Mouse (Mus musculus) thymus, adult 2 months (tissue): Measurements from ENCODE around the gene Hoxd4. TPM values are rescaled to one million over a fixed set of nuclear protein-coding genes. Genes with fewer than 3 reads are reported as not detected.

Experiments
- DNase-seq: peaks from one replicate; pipeline ENCODE4 v3.0.0; 2021
- H3K27ac ChIP-seq: fragments of 200-500 bp; 2 replicates; pipeline ENCODE4 v1.5.1; 2012; ENCODE audit warnings: low read length, control low read depth; ENCODE audit not compliant: control insufficient read depth, insufficient read depth
- H3K27me3 ChIP-seq: fragments of 200-500 bp; 2 replicates; pipeline ENCODE4 v1.6.1; 2012; ENCODE audit warnings: mild to moderate bottlenecking, low read length, moderate library complexity, mixed read lengths; ENCODE audit not compliant: control insufficient read depth, insufficient read depth
- H3K36me3 ChIP-seq: fragments of 200-500 bp; 2 replicates; pipeline ENCODE4 v1.6.1; 2012; ENCODE audit warnings: mild to moderate bottlenecking, low read length, moderate library complexity; ENCODE audit not compliant: control insufficient read depth, insufficient read depth
- H3K4me1 ChIP-seq: fragments of 200-500 bp; replicated peaks from 2 replicates; pipeline ENCODE4 v1.6.1; 2012; ENCODE audit warnings: low read length; ENCODE audit not compliant: control insufficient read depth, insufficient read depth
- H3K4me3 ChIP-seq: fragments of 200-500 bp; 2 replicates; pipeline ENCODE4 v1.5.1; 2012; ENCODE audit warnings: mild to moderate bottlenecking, low read length, control low read depth, moderate library complexity; ENCODE audit not compliant: control insufficient read depth, insufficient read depth
- CTCF ChIP-seq: fragments of 200-500 bp; IDR thresholded peaks from 2 replicates; pipeline ENCODE4 v1.5.1; 2012; ENCODE audit warnings: mild to moderate bottlenecking, control low read depth, low read length, moderate library complexity, borderline replicate concordance; ENCODE audit not compliant: control insufficient read depth, poor library complexity, insufficient read depth; ENCODE audit errors: extremely low read depth
- POLR2A ChIP-seq: fragments of 200-500 bp; IDR thresholded peaks from 2 replicates; pipeline ENCODE4 v1.6.1; 2012; ENCODE audit warnings: mild to moderate bottlenecking, low read length, control low read depth, moderate library complexity; ENCODE audit not compliant: control insufficient read depth, poor library complexity, insufficient read depth; ENCODE audit errors: extremely low read depth
- WGBS: fragments of 180-500 bp; shearing (Covaris S2); methylation state at CpG from one replicate; pipeline ENCODE4 v1.1.7; 2018; 5-methylcytosine and 5-hydroxymethylcytosine counted together
- polyA plus RNA-seq: library from polyadenylated mRNA; depleted of rRNA; stranded (reverse); fragments of >200 nt; gene quantifications from 2 replicates; pipeline ENCODE4 v1.2.3, GENCODE M21; 2012; rRNA removed

Hoxd4 gene
- polyA plus RNA-seq = 2.1 and 2.3 TPM in 2 replicates

GRCm38 (mm10) chr2:74711721-74712621, at the start of gene Hoxd4, which contains the start of gene Hoxd3:
Gene Hoxd4 (plus strand): TSS chr2:74711929.
Gene Hoxd3 (plus strand): TSS chr2:74711927.
- peaks cover 20% of the 10 kb centered on the region for H3K27me3 ChIP-seq
- H3K4me3 ChIP-seq = no peak within 1 kb of the TSS

GRCm38 (mm10) chr2:74663291-74663925, 48.3 kb upstream of the Hoxd4 start:
- DNase-seq = no peak
- H3K27ac ChIP-seq = no peak overlapping the region
- H3K36me3 ChIP-seq = no peaks in the 10 kb centered on the region
- H3K4me3 ChIP-seq = no peak overlapping the region
- no peaks in the 10 kb centered on the region for H3K4me1 ChIP-seq
- 7% methylated on average over 18 of the region's 18 CpGs for WGBS
- TF ChIP-seq CTCF = 0 out of 2 replicates have a peak, but pooled peaks have one; percentile 32
- TF ChIP-seq POLR2A = no peak
- peaks cover 39% of the 10 kb centered on the region for H3K27me3 ChIP-seq

More at GRCm38 (mm10) chr2:74711721-74712621, at the start of gene Hoxd4, which contains the start of gene Hoxd3:
- Histone ChIP-seq H3K36me3 (no peaks in the 10 kb centered on the region), H3K27ac (no peak within 1 kb of the TSS), H3K4me1 (no peaks in the 10 kb centered on the region)
- 5% methylated on average over 65 of the region's 65 CpGs for WGBS
- DNase-seq = no peak
- no peak for TF ChIP-seq CTCF
- no peak for TF ChIP-seq POLR2A

DNA sequence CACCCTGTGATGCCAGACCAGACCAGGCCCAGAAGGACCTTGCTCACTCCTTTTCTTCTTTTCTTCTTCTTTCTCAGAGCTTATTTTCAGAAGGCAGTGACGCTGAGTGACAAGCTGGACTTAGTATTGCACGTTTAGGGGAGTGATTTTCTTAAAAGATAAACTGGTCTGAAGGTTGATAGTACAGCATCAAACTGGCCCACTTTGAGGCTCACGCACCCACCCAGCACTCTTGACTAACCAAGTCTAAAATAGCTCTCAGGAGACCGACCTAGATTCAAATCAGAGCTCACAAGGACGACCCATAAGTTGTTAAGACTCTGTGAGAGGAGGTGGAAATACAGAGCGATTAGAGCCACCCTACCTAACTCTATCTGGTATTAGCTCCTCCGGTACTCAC, 45.3 kb upstream of the Hoxd4 start:
- 10% methylated on average over 7 of the region's 7 CpGs for WGBS
- DNase-seq = no peak
- Histone ChIP-seq H3K4me1 (no peaks in the 10 kb centered on the region), H3K4me3 (no peak overlapping the region), H3K36me3 (no peaks in the 10 kb centered on the region), H3K27me3 (peaks cover 29% of the 10 kb centered on the region), H3K27ac (no peak overlapping the region)
- TF ChIP-seq CTCF = no peak
- TF ChIP-seq POLR2A = no peak

DNA sequence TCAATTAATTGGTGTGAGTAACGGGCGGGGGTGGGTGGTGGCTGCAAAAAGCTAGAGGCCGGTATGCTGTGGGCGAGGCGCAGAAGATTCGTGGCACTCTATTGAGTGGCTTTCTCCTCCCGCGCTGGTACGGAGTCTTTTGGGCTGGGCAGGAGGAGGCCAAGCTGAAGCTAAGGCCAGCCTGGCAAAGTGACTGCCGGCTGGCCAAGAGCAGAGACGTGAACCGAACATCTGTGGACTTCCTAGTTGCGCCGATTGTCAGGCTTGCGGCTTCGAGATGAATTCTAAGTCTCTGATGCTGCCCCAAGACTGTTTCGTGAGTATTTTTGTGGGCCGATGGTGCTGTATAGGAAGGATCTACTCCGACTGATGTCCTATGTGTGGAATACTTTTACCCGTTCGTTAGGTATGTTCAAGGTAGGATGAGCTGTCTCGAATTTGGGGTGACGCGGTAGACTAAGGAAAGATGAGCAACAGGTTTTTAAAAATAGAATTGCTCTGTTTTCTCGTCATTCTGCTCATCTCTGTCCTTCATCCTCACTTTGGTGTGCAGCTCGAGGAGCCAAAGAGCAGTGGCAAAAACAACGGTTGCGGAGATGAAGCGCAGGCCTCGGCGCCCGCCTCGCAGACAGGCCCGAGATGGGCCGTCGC, 44.4 kb upstream of the Hoxd4 start:
- no peak for TF ChIP-seq POLR2A
- TF ChIP-seq CTCF = no peak
- peaks cover 26% of the 10 kb centered on the region for H3K27me3 ChIP-seq
- no peak for DNase-seq
- 14% methylated on average over 36 of the region's 36 CpGs for WGBS
- H3K36me3 ChIP-seq = no peaks in the 10 kb centered on the region
- no peak overlapping the region for H3K27ac ChIP-seq
- H3K4me1 ChIP-seq = no peaks in the 10 kb centered on the region
- no peak overlapping the region for H3K4me3 ChIP-seq

DNA sequence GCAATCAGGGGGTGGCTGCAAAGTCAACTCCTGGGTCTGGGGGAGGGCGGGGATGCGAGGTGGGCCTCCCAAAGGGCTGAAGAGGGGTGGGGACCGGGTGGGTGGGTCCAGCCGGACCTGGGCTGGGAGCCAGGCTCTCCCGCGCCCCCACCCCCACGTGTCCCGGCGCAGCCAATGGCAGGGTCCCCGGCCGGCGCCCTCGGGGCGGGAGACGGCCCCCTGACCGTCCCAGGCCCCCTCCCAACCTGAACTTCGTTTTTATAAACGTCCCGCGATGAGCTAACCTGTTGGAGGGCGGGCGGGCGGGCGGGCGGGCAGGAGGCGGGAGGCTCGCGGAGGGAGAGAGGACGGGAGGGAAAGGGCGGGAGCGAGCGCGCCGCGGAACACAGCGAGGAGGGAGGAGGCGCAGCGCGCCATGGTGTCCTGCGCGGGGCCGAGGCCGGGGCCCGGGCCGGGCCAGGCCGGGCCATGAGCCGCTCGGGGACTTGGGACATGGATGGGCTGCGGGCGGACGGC, 43.8 kb upstream of the Hoxd4 start, which contains the start of gene Hoxd13:
Hoxd13 (plus strand) TSS at position 469 of the 516 bp plus-strand sequence.
- WGBS = 4% methylated on average over 35 of the region's 51 CpGs
- no peak for TF ChIP-seq POLR2A
- TF ChIP-seq CTCF = no peak
- no peak for DNase-seq
- Histone ChIP-seq H3K4me1 (no peaks in the 10 kb centered on the region), H3K4me3 (no peak within 1 kb of the TSS), H3K27me3 (peaks cover 28% of the 10 kb centered on the region), H3K27ac (no peak within 1 kb of the TSS), H3K36me3 (no peaks in the 10 kb centered on the region)

DNA sequence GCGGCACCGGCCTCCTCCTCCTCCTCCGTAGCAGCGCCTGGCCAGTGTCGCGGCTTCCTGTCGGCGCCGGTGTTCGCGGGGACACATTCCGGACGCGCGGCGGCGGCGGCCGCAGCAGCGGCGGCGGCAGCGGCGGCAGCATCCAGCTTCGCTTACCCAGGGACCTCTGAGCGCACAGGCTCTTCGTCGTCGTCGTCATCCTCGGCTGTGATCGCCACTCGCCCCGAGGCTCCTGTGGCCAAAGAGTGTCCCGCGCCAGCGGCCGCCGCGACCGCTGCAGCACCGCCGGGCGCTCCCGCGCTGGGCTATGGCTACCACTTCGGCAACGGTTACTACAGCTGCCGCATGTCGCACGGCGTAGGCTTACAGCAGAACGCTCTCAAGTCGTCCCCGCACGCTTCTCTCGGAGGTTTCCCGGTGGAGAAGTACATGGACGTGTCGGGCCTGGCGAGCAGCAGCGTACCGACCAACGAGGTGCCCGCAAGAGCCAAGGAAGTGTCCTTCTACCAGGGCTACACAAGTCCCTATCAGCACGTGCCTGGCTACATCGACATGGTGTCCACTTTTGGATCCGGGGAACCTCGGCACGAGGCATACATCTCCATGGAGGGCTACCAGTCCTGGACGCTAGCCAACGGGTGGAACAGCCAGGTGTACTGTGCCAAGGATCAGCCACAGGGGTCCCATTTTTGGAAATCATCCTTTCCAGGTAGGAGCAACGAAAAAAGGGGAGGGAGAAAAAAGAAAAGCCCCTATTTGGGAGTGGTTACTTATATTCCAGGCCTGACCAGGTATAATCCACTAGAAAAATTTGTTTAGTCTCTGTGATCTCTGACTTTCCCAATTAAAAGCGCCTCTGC, 43.1 kb upstream of the Hoxd4 start:
- no peak for DNase-seq
- H3K36me3 ChIP-seq = no peaks in the 10 kb centered on the region
- H3K4me3 ChIP-seq = no peak overlapping the region
- WGBS = 2% methylated on average over 71 of the region's 74 CpGs
- TF ChIP-seq CTCF = no peak
- no peak for TF ChIP-seq POLR2A
- no peaks in the 10 kb centered on the region for H3K4me1 ChIP-seq
- H3K27me3 ChIP-seq = peaks cover 28% of the 10 kb centered on the region
- no peak overlapping the region for H3K27ac ChIP-seq
